Mouse (Mus musculus) brain, embryonic 14.5 days (tissue): ENCODE data around the gene Spg20.

Experiments
- CTCF ChIP-seq: fragments of 200-500 bp; IDR thresholded peaks from 2 replicates; pipeline ENCODE4 v1.5.1; 2012; ENCODE audit warnings: inconsistent platforms, mild to moderate bottlenecking, moderate library complexity, borderline replicate concordance; ENCODE audit not compliant: insufficient read depth, insufficient read length; ENCODE audit errors: extremely low read depth
- POLR2A ChIP-seq: fragments of 200-500 bp; IDR thresholded peaks from 2 replicates; pipeline ENCODE4 v1.6.1; 2012; ENCODE audit warnings: mild to moderate bottlenecking, inconsistent platforms, borderline replicate concordance; ENCODE audit not compliant: poor library complexity, insufficient read depth, insufficient read length, severe bottlenecking; ENCODE audit errors: extremely low read depth

DNA sequence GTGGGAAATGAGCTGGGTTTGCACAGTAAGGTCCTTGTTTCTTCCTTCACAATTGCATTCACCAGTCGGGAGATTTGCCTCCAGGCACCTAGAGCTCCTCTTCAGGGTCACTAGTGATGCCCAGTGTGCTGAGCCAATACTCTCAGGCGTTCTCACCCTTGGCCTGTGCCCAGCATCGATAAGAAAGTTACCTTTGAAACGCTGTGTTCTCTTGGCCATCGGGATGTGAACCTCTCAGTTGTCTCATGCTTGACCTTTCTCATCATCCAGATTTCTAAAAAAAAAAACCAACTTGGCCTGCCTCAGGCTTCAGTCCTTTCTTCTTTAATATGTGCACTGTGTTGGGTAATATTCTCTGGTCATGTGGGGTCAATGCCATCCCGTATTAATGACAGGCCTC is 34.5 kb downstream of the Spg20 start:
- no peak for TF ChIP-seq CTCF
- TF ChIP-seq POLR2A: no peak
